Mouse (Mus musculus) liver, adult 2 months (tissue): ENCODE measurements around the gene Smco2. TPM values are rescaled to one million over a fixed set of nuclear protein-coding genes. Genes with fewer than 3 reads are reported as not detected.

Experiments
- DNase-seq: peaks from one replicate; pipeline ENCODE4 v3.0.0-alpha.2; 2011; ENCODE audit warnings: low read depth, low spot score; ENCODE audit errors: extremely low read depth
- H3K27ac ChIP-seq: fragments of 200-500 bp; replicated peaks from 2 replicates; pipeline ENCODE4 v1.5.1; 2012; ENCODE audit warnings: low read depth, mild to moderate bottlenecking, control low read depth, inconsistent platforms, low read length; ENCODE audit not compliant: insufficient read depth
- H3K27me3 ChIP-seq: fragments of 200-500 bp; 2 replicates; pipeline ENCODE4 v1.6.1; 2012; ENCODE audit warnings: mild to moderate bottlenecking, moderate library complexity, low read length, inconsistent platforms; ENCODE audit not compliant: control insufficient read depth, insufficient read depth
- H3K36me3 ChIP-seq: fragments of 200-500 bp; 2 replicates; pipeline ENCODE4 v1.6.1; 2012; ENCODE audit warnings: low read length, inconsistent platforms; ENCODE audit not compliant: control insufficient read depth, insufficient read depth
- H3K4me1 ChIP-seq: fragments of 200-500 bp; 2 replicates; pipeline ENCODE4 v1.6.1; 2011; ENCODE audit warnings: low read length; ENCODE audit not compliant: control insufficient read depth, insufficient read depth
- H3K4me3 ChIP-seq: fragments of 200-500 bp; 2 replicates; pipeline ENCODE4 v1.5.1; 2011; ENCODE audit warnings: low read depth, mild to moderate bottlenecking, control low read depth, low read length, moderate library complexity; ENCODE audit not compliant: insufficient read depth
- H3K79me2 ChIP-seq: fragments of 200-500 bp; 2 replicates; pipeline ENCODE4 v1.6.1; 2012; ENCODE audit warnings: inconsistent platforms, mild to moderate bottlenecking, low read length, moderate library complexity; ENCODE audit not compliant: control insufficient read depth, insufficient read depth
- H3K9ac ChIP-seq: fragments of 200-500 bp; 2 replicates; pipeline ENCODE4 v1.6.1; 2012; ENCODE audit warnings: low read depth, mild to moderate bottlenecking, control low read depth, inconsistent platforms, low read length
- CTCF ChIP-seq: fragments of 200-500 bp; IDR thresholded peaks from 2 replicates; pipeline ENCODE4 v1.5.1; 2011; ENCODE audit warnings: low read depth, low read length, control low read depth
- POLR2A ChIP-seq: fragments of 200-500 bp; IDR thresholded peaks from 2 replicates; pipeline ENCODE4 v1.6.1; 2011; ENCODE audit warnings: low read length, control low read depth; ENCODE audit not compliant: insufficient read depth; ENCODE audit errors: extremely low read depth
- WGBS: fragments of 180-500 bp; shearing (Covaris S2); methylation state at CpG from one replicate; pipeline ENCODE4 v1.1.7; 2018; 5-methylcytosine and 5-hydroxymethylcytosine counted together
- polyA plus RNA-seq: library from polyadenylated mRNA; depleted of rRNA; stranded (reverse); fragments of >200 nt; gene quantifications from 2 replicates; pipeline ENCODE4 v1.2.3, GENCODE M21; 2012
- total RNA-seq: library from RNA; depleted of rRNA; stranded (reverse); fragments of >200 nt; gene quantifications from 2 replicates; pipeline ENCODE4 v1.2.3, GENCODE M21; 2014

The Smco2 gene
- total and polyA plus RNA-seq, 2 experiments = 0.06 TPM; not detected in 1

DNA sequence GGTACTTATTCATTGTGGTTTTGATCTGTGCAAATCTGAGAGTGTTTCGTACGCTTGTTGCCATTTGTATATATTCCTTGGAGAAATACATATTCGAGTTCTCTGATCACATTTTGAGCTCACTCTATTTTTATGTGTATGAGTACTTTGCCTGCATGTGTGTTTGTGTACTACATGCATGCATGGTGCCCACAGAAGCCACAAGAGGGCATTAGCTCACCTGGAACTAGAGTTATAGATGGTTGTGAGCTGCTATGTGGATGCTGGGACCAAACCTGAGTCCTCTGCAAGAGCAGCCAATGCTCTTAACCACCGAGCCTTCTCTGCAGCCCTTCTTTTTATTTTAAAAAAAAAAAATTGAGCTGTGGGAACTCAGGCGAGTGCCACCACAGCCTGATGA is 11.5 kb upstream of the Smco2 start:
- Histone ChIP-seq H3K9ac (no peak overlapping the region), H3K79me2 (no peaks in the 10 kb centered on the region), H3K27me3 (no peaks in the 10 kb centered on the region), H3K27ac (no peak overlapping the region), H3K4me3 (no peak overlapping the region), H3K36me3 (no peaks in the 10 kb centered on the region), H3K4me1 (no peaks in the 10 kb centered on the region)
- 93% methylated on average over 5 of the region's 5 CpGs for WGBS
- no peak for DNase-seq
- TF ChIP-seq POLR2A (no peak), CTCF (no peak)

DNA sequence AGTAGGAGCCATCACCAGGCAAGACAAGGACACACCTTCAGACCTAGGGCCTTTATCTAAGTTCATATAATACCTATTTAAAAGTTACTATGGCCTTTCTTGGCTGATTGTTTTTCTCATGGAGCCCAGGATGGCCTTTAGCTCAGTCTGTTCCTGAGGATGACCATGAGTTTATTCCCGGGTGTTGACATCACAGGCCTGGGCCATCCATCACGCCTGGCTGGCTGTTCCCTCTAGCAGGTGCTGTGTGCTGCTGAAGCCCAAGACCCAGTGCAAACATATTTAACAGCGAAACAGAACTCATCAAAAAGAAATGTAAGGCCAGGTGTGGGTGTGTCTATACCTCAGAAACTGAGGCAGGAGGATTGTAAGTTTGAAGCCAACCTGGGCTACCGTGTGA is 11.0 kb upstream of the Smco2 start:
- H3K36me3 ChIP-seq = no peaks in the 10 kb centered on the region
- no peaks in the 10 kb centered on the region for H3K79me2 ChIP-seq
- no peaks in the 10 kb centered on the region for H3K4me1 ChIP-seq
- no peak for DNase-seq
- 94% methylated on average over 4 of the region's 4 CpGs for WGBS
- H3K9ac ChIP-seq = no peak overlapping the region
- no peak overlapping the region for H3K4me3 ChIP-seq
- no peaks in the 10 kb centered on the region for H3K27me3 ChIP-seq
- TF ChIP-seq POLR2A = no peak
- H3K27ac ChIP-seq = no peak overlapping the region

DNA sequence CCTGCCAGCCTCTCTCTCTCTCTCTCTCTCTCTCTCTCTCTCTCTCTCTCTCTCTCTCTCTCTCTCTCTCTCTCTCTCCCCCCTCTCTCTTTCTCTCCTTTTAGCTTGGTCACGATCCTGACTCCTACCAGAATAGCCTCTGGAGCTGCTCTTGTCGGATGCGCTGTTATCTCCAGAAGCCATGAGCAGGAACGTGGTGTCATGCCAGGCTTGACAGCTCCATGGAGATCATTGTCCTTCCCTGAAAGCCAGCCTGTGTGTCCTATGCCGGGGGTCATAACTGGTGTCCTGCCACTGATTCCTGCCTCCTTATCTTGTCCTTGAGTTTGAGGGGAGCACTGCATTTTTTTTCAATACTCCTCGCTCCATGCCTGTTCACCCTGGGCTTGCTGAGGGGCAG is 5.0 kb upstream of the Smco2 start:
- no peak for TF ChIP-seq CTCF
- TF ChIP-seq POLR2A = no peak
- 93% methylated on average over 6 of the region's 6 CpGs for WGBS
- Histone ChIP-seq H3K36me3 (no peaks in the 10 kb centered on the region), H3K9ac (no peak overlapping the region), H3K27ac (no peak overlapping the region), H3K4me1 (no peaks in the 10 kb centered on the region), H3K4me3 (no peak overlapping the region), H3K27me3 (no peaks in the 10 kb centered on the region), H3K79me2 (no peaks in the 10 kb centered on the region)
- DNase-seq = no peak

DNA sequence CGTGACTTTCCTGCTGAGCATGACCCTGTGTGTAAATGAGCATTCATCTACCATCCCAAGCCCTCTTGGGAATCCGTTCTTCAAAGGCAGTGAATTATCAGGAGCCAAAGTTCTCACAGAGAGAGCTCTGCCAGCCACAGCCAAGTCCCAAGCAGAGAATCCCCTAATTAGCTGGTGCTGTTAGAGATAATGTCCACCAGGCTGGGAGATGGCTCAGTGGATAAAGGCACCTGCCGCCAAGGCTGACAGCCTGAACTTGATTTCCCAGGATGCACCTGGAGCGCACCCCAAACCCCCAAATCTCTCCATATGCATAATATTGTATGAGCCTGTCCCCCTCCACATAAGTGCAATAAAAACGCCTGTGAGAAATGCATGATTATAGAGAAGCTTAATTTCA is 4.6 kb upstream of the Smco2 start:
- Histone ChIP-seq H3K9ac (no peak overlapping the region), H3K27ac (no peak overlapping the region), H3K36me3 (no peaks in the 10 kb centered on the region), H3K27me3 (no peaks in the 10 kb centered on the region), H3K79me2 (no peaks in the 10 kb centered on the region), H3K4me1 (no peaks in the 10 kb centered on the region), H3K4me3 (no peak overlapping the region)
- no peak for DNase-seq
- no peak for TF ChIP-seq CTCF
- no peak for TF ChIP-seq POLR2A
- 91% methylated on average over 5 of the region's 5 CpGs for WGBS

DNA sequence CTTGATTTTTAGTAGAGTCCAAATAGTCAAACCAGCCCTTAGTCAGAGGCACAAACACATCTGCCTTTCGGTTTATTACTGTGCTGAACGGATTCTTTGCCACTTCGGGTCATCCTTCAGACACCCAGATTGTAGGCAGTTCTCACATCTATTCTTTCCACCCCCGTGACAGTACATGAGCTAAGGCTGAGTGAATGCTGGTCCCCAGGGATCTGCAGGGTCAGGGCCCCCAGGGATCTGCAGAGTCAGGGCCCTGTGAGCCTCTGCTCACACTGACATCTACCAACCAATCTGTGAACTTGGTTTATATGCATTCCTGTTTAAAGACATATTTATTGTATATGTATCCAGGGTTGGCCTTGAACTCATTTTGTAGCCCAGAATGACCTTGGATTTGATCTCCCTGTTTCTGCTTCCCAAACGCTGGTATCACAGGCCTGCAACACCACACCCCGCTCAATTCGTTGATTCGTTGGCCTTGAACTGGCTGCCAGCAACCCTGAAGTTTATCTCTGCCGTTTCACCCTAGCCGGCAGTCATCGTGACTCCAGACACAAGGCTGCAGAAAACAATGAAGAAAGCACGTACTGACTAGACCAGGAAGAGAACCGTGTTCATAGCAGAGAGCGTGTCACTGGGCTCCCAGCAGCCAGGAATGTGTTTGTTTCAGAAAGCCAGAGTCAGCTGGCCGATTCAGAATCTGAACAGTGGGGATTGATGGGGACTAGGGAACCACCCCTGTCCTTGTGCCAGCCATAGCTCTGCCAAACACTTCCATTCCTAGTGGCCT is 3.7 kb upstream of the Smco2 start:
- no peak for TF ChIP-seq CTCF
- no peak for TF ChIP-seq POLR2A
- Histone ChIP-seq H3K4me3 (no peak overlapping the region), H3K36me3 (no peaks in the 10 kb centered on the region), H3K9ac (no peak overlapping the region), H3K27me3 (no peaks in the 10 kb centered on the region), H3K4me1 (no peaks in the 10 kb centered on the region), H3K79me2 (no peaks in the 10 kb centered on the region), H3K27ac (no peak overlapping the region)
- no peak for DNase-seq
- 70% methylated on average over 15 of the region's 15 CpGs for WGBS

DNA sequence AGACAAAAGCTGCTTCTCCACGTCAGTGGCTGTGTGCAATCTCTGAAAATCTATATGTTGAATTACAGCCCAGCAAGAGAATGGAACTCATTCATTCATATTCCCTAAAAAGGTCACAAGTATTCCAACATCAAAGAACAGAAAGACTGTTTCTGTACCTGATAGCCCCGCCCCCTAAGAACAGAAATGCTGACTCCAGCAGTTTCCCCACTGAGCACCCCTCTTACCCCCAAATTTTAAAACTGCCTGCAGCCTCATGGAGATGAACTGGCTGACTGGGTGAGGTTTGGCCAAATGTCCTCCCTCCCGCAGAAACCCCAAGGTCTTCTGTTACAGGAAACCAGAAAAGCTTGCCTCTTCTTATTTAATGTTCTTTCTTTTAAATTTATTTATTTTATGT is 2.5 kb upstream of the Smco2 start:
- TF ChIP-seq POLR2A = no peak
- no peak for TF ChIP-seq CTCF
- Histone ChIP-seq H3K27ac (no peak overlapping the region), H3K27me3 (no peaks in the 10 kb centered on the region), H3K9ac (no peak overlapping the region), H3K4me3 (no peak overlapping the region), H3K36me3 (no peaks in the 10 kb centered on the region), H3K4me1 (no peaks in the 10 kb centered on the region), H3K79me2 (no peaks in the 10 kb centered on the region)
- no peak for DNase-seq
- 94% methylated on average over 3 of the region's 3 CpGs for WGBS
